Mouse (Mus musculus) testis, adult 2 months (tissue): ENCODE measurements around the gene Lgals12.

Experiments
- CTCF ChIP-seq: fragments of 200-500 bp; IDR thresholded peaks from 2 replicates; pipeline ENCODE4 v1.5.1; 2012; ENCODE audit warnings: low read depth, mild to moderate bottlenecking, inconsistent platforms, low read length, moderate library complexity; ENCODE audit not compliant: control insufficient read depth, insufficient read depth, insufficient replicate concordance
- POLR2A ChIP-seq: fragments of 200-500 bp; IDR thresholded peaks from 2 replicates; pipeline ENCODE4 v1.6.1; 2012; ENCODE audit warnings: low read depth, mild to moderate bottlenecking, inconsistent platforms, low read length, moderate library complexity; ENCODE audit not compliant: control insufficient read depth

DNA sequence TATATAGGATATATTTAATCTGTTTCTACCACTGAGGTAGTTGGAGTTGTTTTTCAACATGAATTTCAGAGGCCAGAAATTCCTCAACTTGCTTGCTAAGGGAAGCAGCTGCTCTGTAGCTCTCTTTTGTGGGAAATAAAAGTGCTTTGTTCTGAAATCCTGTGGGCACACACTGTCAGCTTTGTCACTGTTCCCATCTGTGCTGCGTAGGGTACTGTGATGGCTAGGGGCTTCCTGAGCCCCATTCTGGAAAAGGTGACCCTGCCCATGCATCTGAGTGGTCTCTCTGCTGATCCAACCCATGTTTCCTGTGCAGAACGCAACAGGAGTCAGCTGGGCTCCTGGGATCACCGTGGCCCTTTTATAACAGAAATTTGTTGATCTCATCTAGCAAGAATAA is 40.2 kb downstream of the Lgals12 start:
- TF ChIP-seq POLR2A (no peak), CTCF (no peak)
